Mouse (Mus musculus): ENCODE results near the gene Prss22.

Prss22 gene

DNA sequence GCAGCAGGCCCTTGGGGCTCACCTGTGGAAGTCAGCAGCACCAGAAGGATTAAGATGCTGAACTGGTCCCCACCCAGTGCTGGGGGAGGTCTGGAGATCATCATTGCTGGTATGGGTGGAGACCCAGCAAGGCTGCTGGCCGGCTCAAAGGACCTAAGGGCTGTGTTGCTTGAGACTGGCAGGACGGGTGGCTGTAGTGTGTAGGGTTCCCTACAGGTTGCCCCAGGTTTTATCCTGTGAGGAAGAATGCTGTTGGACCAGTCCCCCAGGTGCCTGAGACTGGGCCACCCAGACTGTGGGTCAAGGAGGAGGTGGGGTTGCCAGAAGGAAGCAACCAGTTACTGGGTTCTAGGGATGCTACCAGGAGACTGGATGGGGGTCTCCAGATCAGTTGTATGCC is at the start of gene Prss22:
Prss22 (minus strand) TSS at position 200 of the 400 bp plus-strand sequence.
- DNase-seq (ENCODE audit: low spot score), result peak; percentile 67

DNA sequence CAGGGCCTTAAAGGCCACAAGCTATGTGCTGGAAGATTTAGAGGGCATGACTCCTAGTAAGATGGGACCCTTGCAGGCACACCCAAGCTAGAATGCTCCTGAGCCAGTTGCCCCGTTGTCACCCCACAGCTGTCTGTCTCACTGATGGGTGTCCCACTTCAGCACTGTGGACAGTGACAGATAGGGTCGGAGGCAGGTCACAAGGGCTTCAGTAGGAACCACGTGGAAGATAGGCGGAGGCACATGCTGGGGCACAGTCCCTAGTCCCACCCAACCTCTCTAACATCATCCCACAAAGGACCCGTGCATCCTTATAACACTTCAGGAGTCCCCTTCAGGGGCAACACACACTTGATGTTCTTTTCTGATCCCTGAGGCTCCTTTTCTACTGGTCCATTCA is 48.1 kb upstream of the Prss22 start:
- no peak for DNase-seq (ENCODE audit: low spot score)

DNA sequence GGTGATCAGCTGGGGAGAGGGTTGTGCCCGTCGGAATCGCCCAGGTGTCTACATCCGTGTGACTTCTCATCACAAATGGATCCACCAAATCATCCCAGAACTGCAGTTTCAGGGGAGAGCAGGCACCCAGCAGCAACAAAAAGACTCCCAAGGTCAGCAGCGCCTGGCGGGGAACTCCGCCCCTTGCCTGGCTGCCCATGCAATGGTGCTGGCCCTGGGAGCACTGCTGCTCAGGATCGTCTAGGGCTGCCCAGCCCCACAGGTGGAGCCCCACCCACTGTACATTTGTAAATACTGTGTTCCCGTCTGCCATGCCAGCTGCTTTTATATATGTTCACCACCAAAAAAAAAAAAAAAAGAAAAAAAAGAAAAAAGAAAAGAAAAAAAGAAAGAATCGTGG is 47.7 kb upstream of the Prss22 start:
- no peak for DNase-seq (ENCODE audit: low spot score)

DNA sequence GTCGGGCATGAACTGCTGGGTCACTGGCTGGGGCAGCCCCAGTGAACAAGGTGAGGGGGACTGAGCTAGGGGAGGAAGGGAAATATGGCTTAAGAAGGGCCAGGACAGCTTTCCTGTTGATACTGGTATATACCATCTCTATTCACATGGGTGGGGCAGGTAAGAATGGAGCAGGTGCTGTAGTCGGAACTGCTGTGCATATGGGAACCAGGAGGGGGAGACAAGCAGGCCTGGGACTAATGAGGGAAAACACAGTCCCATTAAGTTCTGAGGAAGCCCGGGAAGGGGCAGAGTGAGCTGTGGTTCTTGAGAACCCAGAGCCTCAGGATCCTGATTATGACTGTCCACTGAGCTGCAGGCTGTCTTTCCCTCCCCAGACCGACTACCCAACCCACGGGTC is 46.6 kb upstream of the Prss22 start:
- no peak for DNase-seq (ENCODE audit: low spot score)

DNA sequence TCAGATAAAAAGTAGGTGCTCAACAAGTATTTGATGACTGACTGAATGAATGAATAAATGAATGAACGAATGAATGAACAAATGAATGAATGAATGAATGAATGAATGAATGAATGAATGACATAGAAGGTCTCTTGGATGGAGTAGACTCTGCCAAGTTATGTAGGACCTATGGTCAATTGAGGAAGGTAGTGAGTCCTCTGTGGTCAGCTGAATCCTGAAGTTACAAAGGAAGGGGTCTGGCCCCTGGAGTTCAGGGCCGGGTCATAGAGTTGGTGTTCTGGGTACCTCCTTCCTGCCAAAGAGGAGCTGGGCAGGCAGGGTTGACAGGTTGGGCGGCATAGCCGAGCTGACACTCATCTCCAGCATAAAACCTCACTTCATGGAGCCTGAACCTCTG is 39.9 kb upstream of the Prss22 start, which contains the start of gene Prss27:
Prss27 (plus strand) TSS at position 301 of the 400 bp plus-strand sequence.
- no peak for DNase-seq (ENCODE audit: low spot score)

DNA sequence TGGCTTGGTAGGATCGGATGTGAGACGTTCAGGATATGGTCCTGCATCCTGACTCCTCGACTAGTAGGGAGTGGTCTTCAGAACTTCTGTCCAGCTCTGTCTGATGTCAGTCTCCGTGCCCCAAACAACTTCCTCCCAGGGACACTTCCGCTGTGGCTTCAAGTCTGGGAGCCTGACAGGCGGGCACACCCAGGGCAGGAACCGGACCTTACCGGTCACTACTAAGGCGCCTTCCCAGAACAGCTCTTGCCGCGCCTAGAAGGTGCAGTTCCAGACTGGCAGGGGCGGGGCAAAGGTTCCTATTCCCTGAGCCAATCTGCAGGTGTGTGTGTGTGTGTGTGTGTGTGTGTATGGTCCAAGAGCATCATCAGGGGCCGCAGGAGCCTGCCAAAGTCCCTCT is 39.5 kb upstream of the Prss22 start:
- no peak for DNase-seq (ENCODE audit: low spot score)

DNA sequence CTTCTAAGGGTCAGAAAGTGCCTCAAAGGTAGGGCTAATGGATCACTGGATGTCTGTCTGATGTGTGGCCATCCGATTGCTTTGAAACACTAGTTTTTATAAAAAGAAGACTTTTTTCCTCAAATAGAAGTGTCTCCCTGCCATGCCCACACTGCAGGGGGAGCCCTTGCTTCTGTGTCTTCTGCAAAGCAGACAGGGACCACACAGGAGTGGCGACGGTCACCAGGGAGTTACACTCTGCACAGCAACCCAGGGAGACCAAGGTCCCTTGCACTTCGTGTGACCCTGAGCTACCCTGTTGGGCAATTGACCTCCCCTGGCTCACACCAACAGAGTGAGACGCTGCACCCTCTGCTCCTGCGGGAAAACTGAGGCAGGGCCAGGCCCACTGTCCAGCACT is 39.1 kb upstream of the Prss22 start:
- DNase-seq (ENCODE audit: low spot score), result no peak

DNA sequence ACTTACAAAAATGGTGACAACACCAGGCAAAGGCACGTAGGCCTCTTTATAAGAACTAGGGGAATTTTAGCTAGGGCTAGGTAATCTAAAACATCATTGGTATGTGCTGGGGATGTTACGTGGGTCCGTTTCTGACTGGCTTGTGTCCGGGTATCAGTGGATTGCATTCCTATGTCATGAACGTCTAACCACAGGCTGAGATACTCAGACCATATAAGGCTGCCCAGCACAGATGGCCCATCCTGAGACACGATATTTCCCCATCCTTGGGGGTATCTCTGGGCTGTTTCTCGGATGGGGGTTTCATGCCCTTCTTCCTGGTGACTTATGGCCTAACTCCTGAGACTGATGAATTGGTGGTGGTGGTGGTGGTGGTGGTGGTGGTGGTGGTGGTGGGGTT is 37.2 kb upstream of the Prss22 start:
- DNase-seq (ENCODE audit: low spot score), result no peak

DNA sequence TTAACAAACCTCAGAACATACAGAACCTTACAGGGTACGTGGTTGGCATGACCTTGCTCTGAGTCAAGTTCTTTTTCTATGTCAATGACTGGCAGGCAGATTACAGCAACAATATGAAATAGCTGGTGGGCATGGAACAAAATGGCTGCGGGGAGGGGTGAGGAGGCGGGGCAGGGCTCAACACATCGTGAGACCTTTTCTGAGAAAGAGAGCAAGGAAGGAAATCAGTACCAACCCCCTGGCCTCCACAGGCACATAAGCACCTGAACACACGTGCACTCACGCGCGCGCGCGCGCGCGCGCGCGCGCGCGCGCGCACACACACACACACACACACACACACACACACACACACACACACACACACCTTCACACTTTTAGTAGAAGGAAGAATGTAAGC is 32.7 kb upstream of the Prss22 start:
- DNase-seq (ENCODE audit: low spot score), result no peak

DNA sequence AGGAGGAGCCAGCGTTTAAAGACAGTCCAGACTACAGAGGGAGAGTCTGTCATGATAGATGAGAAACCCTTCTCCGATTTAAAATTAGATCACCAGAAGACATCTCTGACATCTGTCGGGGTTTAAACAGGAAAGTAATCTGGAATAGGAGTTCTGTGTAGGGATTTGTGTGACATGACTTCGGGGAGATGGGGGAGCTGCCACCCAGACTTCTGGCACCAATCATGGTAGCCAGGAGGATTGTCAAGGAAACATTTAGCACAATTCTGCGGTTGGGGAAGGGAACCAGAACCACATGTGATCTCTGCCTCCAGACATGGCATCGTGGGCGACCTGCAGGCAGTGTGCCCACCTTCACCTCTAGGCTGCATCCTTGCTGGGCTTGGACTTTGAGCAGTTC is 31.6 kb upstream of the Prss22 start:
- no peak for DNase-seq (ENCODE audit: low spot score)

DNA sequence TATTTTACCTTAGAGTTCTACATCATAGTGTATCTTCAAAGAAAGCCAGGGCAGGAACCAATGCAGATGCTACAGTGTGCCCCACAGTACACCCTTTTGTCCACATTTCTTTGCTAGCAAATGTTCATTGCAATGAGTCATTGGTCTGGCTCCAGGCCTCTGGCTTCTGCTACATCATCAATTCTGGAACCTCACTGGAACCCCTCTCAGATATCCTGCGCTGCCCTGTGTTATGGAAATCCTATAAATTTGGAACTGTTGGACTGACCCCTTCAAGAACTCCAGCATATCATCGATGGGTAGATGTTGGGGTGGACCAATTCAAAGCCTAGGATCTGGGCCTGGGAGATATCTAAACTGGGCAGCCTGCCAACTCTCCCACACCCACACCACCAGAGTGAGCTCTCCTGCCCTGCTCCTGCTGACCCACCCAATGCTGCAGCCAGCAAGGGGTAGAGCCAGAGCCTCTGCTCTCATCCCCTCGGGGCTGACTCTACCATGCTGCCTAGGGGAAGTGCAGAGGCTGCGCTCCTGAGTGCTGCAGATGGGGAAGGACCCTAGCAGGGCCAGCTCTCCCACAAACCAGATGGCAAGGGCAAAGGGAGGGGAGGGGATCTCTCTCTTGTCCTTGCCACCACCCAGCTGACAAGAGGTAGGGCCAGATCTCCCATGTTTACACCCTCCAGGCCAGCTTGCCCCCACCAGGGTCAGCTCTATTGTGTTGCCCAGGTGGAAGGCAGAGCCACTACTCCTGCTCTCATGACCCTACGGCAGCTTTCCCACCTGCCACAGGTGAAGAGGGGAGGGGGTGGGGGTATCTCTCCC is 23.7 kb upstream of the Prss22 start:
- no peak for DNase-seq (ENCODE audit: low spot score)

DNA sequence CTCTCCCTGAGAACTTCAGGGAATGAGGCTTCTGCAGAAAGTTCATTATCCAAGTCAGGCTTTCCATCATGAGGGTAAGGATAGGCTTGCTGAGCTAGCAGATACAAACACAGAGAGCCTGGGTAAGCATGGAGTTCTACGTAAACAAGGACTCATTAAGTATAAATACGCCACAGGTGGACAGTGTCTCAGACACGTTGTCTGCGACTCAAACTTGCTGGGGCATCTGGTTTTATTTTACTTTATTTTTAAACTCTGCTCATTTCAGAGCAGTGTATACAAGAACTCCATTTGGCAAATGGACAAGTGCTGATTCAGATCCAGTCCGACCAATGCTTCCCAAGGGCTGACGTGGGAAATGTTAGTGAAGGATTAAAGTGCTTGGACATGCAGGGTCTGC is 22.8 kb upstream of the Prss22 start:
- DNase-seq (ENCODE audit: low spot score), result no peak

DNA sequence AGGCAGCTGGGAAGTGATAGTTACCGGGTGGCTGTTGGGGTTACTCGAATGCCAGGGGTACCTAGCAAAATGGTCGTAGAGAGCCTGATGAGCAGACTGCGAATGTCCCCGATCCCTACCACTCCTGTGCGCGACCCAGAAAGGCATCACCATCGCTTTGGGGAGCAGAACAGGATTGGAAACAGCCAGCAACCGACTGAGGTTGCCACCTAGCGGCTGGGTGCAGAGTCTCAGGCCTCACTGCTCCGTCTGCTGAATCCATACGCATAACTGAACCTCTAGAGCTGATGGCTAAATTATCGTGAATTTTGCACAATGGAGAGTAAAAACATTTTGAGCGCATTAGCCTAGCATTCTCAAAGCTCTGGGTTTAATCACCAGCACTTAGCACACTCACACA is 17.8 kb upstream of the Prss22 start:
- DNase-seq (ENCODE audit: low spot score), result no peak

DNA sequence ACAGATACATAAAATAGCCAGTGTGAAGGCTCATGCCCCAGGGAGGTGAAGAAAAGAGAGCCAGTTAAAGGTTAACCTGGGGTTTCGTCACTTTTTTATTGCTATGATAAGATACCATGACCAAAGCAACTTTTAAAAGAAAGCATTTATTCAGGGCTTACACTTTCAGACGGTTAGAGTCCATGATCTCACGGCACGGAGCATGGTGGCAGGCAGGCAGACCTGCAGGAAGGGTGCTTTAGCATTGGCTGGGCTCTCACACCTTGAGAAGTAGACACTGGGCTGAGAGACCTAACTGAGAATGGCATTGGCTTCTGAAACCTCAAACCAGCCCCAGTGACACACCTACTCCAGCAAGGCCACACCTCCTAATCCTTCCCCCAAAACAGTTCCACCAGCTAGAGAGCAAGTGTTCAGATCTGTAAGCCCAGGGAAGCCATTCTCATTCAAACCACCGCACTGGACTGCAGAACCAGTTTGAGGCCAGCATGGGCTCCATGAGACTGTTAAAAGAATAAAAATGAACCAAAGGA is 16.6 kb upstream of the Prss22 start:
- DNase-seq (ENCODE audit: low spot score), result no peak

DNA sequence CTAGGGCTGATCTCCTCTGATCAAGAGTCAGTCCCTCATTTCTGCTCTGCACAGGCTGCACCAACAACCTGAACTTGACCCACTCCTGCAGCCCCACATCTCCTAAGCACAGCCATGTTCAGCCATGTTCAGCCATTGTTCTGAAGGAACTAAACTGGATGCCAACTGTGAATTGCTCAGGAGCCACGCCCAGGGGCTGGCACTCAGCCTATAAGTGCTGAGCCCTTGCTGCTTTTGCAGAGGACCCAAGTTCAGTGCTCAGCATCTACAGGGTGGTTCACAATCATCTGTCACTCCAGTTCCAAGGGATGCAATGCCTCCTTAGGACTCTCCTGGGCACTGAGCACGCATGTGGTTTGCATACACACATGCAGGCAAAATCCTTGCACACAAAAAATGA is 15.0 kb upstream of the Prss22 start:
- DNase-seq (ENCODE audit: low spot score), result no peak

DNA sequence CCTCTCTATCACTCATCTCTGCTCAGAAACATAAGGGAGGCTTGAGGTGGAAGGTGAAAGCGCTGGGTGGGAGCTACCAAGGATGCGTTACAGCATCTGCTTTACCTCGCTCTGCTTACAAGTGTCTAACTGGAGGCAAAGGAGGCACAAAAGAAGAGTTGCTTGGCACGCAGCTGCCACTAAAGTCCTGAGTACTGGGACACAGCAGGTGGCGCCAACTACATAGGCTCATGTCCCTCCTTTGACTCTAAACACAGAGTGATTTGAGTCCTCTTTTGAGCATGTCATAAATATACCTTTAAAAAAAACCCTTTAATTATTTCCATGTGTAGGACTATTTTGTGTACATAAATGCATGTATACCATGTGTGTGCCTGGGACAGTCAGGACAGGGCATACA is 11.7 kb upstream of the Prss22 start:
- DNase-seq (ENCODE audit: low spot score), result no peak

DNA sequence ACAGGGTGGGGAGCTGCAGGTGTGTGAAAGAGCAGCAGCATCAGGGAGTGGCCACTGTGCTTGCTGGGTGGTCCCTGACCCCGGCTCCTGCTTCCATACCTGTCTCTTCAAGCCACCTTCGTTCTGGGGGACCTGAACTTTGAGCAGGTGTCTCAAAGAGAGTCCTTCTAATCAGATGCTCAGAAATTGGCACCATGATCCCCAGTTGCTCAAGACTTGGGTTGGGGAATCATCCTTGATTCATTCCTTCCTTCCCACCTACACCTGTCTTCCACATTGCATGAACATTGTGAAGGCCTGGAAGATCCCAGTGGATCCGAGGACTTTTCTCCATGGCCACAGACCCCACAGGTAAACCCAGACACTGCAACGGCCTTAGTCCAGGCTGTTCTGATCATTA is 10.2 kb upstream of the Prss22 start:
- no peak for DNase-seq (ENCODE audit: low spot score)

DNA sequence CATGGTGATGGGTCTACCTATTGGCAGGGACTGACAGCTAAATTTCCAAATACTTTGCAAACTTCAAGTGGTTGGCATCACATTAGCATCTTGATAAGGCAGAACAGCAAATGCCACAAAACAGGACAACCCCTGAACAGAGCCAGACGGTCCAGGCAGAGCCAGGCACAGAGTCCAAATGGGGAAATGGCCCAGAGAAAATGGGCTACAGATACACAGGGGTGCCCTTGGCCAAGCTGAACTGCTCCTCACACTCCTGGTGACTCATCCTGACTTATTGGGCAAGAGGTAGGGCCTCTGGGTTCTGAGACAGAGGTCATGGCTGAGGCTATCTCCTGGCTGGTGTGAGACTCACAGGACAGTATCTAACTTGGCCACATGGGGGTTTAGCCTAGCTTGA is 9.5 kb upstream of the Prss22 start:
- no peak for DNase-seq (ENCODE audit: low spot score)

DNA sequence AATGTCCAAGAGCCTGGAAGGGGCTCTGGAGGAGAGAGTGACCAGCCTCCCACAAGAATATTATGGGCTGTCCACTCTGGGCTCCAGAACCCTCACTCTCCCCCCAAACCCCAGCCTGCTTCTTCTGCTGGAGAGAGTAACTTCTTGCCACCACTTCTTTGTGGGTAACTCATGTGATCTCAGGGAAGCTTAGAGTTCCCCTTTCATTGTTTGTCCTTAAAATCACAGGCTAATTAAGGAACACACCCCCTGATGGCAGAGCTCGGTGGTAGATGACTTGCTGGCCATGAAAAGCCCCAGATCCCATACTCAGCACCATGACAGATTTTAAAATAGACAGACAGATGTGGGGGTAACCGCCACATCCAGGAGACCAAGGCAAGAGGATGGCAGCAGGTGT is 9.0 kb upstream of the Prss22 start:
- DNase-seq (ENCODE audit: low spot score), result no peak

DNA sequence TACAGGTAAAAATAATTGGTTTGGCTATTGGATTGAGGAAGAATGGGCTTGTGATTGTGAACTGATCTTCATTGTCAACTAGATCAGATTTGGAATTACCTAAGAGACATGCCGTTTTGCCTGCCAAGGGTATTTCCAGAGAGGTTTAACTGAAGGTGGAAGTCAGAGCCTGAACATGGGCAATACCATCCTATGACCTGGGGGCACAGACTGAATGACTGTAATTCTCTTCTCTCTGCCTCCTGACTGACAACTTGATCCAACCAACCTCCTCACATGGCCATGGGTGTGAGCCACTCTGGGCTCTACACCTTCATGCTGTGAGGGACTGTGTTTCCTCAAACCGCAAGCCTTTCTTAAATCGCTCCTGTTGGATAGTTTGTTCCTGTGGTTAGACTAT is 7.1 kb upstream of the Prss22 start:
- DNase-seq (ENCODE audit: low spot score), result no peak

DNA sequence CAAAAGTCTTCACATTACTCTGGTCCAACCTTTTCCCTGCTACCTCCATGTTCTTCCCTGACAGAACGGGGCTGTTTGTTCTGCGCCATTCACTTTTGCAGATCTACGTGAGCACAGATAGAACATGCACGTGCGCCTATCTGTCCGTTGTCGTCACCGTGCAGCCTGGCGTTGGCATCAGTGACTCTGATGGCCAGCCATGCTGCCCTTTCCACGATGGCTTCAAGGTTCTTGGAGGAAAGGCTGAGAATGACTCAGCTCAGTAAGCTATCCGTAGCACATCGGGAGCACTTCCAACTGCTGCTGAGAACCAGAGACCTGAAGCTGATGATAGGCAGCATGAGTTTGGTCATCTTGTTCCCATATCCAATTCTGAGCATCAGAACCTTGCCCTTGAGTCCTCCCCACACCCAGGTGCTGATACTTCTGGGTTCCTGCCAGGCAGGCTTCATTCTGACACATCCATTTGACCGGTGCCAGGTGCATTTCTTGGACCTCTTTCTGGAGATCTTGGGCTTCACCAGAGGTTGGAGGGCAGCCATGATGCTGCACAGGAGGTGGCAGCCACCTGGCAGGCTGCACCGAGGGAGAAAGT is 6.3 kb upstream of the Prss22 start:
- DNase-seq (ENCODE audit: low spot score), result no peak

DNA sequence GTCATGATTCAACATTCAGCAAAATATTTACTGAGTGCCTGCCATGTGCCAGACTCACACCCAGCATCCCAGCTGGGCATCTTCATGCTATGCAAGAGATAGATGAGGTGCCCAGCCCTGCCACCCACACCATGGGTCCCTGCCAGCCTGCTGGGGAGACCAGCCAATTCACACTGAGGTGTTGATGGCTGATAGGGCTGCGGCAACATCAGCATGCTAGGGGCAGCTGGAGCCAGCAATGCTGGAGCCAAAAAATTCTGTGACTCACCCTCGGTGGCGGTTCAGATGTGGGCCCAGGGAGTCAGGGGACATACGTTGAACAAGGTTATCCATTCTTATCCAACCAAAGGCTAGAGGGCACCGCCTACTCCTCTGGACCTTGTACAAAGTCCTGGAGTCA is 2.5 kb upstream of the Prss22 start:
- no peak for DNase-seq (ENCODE audit: low spot score)

DNA sequence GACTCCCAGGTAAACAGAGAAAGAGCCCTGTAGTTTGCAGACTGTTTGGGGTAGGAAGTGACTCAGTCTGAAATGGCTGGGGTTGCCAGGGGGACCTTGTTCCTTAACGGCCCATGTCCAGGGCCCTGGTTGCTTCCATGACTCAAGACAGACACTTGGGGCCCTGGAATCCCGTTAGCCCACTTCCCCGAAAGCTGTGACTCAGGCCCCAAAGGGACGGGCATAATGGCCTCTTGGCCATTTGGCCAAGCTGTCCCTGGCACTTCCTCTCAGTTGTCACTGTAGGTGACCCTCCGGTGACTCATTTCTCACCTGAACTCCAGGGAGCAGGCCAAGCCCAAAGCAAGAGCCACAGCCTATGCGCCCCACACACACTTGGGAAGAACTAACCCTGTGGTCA is 483 bp upstream of the Prss22 start:
- DNase-seq (ENCODE audit: low spot score), result peak; percentile 45

DNA sequence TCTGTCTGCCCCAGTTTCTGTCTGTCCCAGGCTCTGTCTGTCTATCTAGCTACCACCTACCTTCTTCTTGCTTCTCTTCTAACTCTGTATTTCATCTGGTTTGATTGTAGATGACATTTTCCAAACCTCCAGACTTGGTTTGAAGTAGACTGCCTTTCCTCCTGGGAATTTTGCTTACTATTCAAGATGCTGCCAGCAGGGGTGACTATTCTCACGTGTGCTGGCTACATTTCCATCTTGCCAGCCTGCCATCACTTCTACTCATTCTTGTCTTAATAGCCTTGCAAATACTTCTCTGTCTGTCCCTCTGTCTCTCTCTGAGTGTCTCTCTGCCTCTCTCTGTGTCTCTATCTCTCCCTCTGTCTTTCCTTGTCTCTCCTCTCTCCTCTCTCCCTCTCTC is 2.5 kb downstream of the Prss22 start:
- DNase-seq (ENCODE audit: low spot score), result no peak

Data from urinary bladder, postnatal 25 days (tissue).